ENCODE assay signal across 11 mouse cellular contexts in the genomic region with DNA sequence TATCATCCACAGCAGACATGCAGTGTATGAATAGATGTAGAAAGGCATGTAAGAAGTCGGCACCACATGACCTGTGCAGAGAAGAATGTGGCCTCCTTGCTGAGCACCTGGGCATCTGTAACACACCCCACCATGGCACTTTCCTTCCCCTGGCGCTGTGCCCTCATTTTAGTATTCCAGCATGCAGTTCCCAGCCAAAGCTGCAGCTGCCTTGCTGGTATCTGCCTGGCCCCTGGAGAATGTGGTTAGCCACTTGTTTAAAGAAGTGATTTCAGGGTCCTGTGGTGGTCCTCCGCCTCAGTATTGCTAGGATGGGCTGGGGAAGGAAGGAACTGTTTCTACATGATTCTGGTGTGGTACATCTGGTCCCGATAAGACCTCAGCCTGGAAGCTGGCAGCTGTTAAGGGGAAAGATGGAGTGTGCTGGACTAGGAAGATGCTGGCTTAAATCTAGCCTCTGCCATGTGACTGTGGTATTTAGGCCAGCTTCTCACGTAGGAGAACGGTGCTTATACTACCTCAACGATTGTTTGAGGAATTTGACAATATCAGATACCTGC. TPM values are rescaled to one million over a fixed set of nuclear protein-coding genes. Genes with fewer than 3 reads are reported as not detected.
DNase-seq lines count a peak whose midpoint lies in the region; ATAC-seq and TF ChIP-seq lines count a peak whose summit lies in the region.
"Had no signal": no experiment of that assay in that cellular context is flagged by ENCODE, and none has a peak within 500 bp of the region (broad histone marks: within the 10 kb centered on the region; RNA-seq: fewer than 3 reads in every experiment).

No protein-coding gene starts in this region.

- no peaks in the 10 kb centered on the region for H3K9me3 ChIP-seq in liver, embryonic 13.5 days (replicated peaks)
- no peaks in the 10 kb centered on the region for H3K9me3 ChIP-seq in liver, embryonic 11.5 days (ENCODE audit: control insufficient read depth, low read length)
- no peaks in the 10 kb centered on the region for H3K9me3 ChIP-seq in forebrain, embryonic 11.5 days (ENCODE audit: control insufficient read depth, low read length)
- H3K9me3 ChIP-seq: heart, embryonic 15.5 days had no signal

- no peak for TF ChIP-seq CTCF in thymus, adult 2 months (IDR thresholded peaks at IDR 0.05; ENCODE audit: borderline replicate concordance, control insufficient read depth, extremely low read depth, insufficient read depth, low read length, poor library complexity)

- no peak for TF ChIP-seq POLR2A in thymus, adult 2 months (IDR thresholded peaks at IDR 0.05; ENCODE audit: control insufficient read depth, extremely low read depth, insufficient read depth, low read length, poor library complexity)

- no peak overlapping the region for H3K4me2 ChIP-seq in liver, embryonic 13.5 days
- H3K4me2 ChIP-seq in liver, embryonic 11.5 days = no peak overlapping the region
- no peak overlapping the region for H3K4me2 ChIP-seq in forebrain, embryonic 11.5 days (ENCODE audit: low read depth, low read length, severe bottlenecking)

- no peak for DNase-seq in liver, embryonic 13.5 days
- DNase-seq in liver, embryonic 11.5 days (ENCODE audit: low spot score) = no peak
- no peak for DNase-seq in thymus, adult 2 months
- DNase-seq in thymus, postnatal 0 days (ENCODE audit: low spot score) = no peak
- DNase-seq in left cerebral cortex, adult 18-20 months (ENCODE audit: low spot score in 2 of 2) = no peak
- no peak for DNase-seq in forebrain, embryonic 11.5 days (ENCODE audit: low spot score)

- peaks cover 30% of the 10 kb centered on the region for H3K36me3 ChIP-seq in liver, embryonic 13.5 days
- peaks cover 15% of the 10 kb centered on the region; the same call in 1 of the 2 replicates for H3K36me3 ChIP-seq in liver, embryonic 11.5 days (ENCODE audit: control insufficient read depth, insufficient read depth, low read length)
- H3K36me3 ChIP-seq in thymus, adult 2 months (ENCODE audit: control insufficient read depth, insufficient read depth, low read length) = no peaks in the 10 kb centered on the region
- H3K36me3 ChIP-seq in forebrain, embryonic 11.5 days (ENCODE audit: control insufficient read depth, insufficient read depth, low read length) = no peaks in the 10 kb centered on the region; the same call in 1 of the 2 replicates

- H3K27me3 ChIP-seq in liver, embryonic 13.5 days = no peaks in the 10 kb centered on the region
- no peaks in the 10 kb centered on the region for H3K27me3 ChIP-seq in liver, embryonic 11.5 days (replicated peaks; ENCODE audit: control insufficient read depth, insufficient read depth, low read length)
- no peaks in the 10 kb centered on the region for H3K27me3 ChIP-seq in thymus, adult 2 months (ENCODE audit: control insufficient read depth, insufficient read depth, low read length)
- H3K27me3 ChIP-seq in forebrain, embryonic 11.5 days (ENCODE audit: control insufficient read depth, insufficient read depth, low read length) = peaks cover 5% of the 10 kb centered on the region; the same call in 1 of the 2 replicates
- H3K27me3 ChIP-seq: CH12.LX; heart, embryonic 15.5 days had no signal

- peaks cover 64% of the 10 kb centered on the region for H3K4me1 ChIP-seq in liver, embryonic 13.5 days (replicated peaks)
- H3K4me1 ChIP-seq in liver, embryonic 11.5 days (replicated peaks; ENCODE audit: control insufficient read depth, insufficient read depth, low read length) = peaks cover 49% of the 10 kb centered on the region
- peaks cover 52% of the 10 kb centered on the region for H3K4me1 ChIP-seq in thymus, adult 2 months (replicated peaks; ENCODE audit: control insufficient read depth, insufficient read depth, low read length)
- H3K4me1 ChIP-seq in forebrain, embryonic 11.5 days (replicated peaks; ENCODE audit: control insufficient read depth, insufficient read depth, low read length) = peaks cover 2% of the 10 kb centered on the region; the same call in 1 of the 2 replicates

- no peak overlapping the region for H3K9ac ChIP-seq in liver, embryonic 13.5 days
- H3K9ac ChIP-seq in liver, embryonic 11.5 days (ENCODE audit: low read depth, low read length) = no peak overlapping the region
- no peak overlapping the region for H3K9ac ChIP-seq in forebrain, embryonic 11.5 days (ENCODE audit: low read length)
- H3K9ac ChIP-seq: heart, embryonic 15.5 days had no signal

- no peak overlapping the region for H3K4me3 ChIP-seq in liver, embryonic 13.5 days (replicated peaks)
- no peak overlapping the region for H3K4me3 ChIP-seq in liver, embryonic 11.5 days (ENCODE audit: low read depth, low read length)
- no peak overlapping the region for H3K4me3 ChIP-seq in thymus, adult 2 months (ENCODE audit: control insufficient read depth, insufficient read depth, low read length)
- no peak overlapping the region for H3K4me3 ChIP-seq in forebrain, embryonic 11.5 days (ENCODE audit: low read depth, low read length)
- H3K4me3 ChIP-seq: erythroblast, embryonic 14.5 days; gastrocnemius, adult 2 months; heart, embryonic 15.5 days had no signal

- WGBS in liver, embryonic 13.5 days (ENCODE audit: insufficient replicate concordance) = 37% methylated on average over 7 of the region's 7 CpGs
- WGBS in liver, embryonic 11.5 days = 47% methylated on average over 7 of the region's 7 CpGs
- WGBS in thymus, adult 2 months = 47% methylated on average over 7 of the region's 7 CpGs
- 82% methylated on average over 7 of the region's 7 CpGs for WGBS in forebrain, embryonic 11.5 days

- peak overlapping the region; percentile 66; the same call in 1 of the 2 replicates for H3K27ac ChIP-seq in liver, embryonic 13.5 days
- no peak overlapping the region for H3K27ac ChIP-seq in liver, embryonic 11.5 days (ENCODE audit: low read depth, low read length)
- peak overlapping the region; percentile 68 for H3K27ac ChIP-seq in thymus, adult 2 months (ENCODE audit: control insufficient read depth, insufficient read depth, low read length)
- H3K27ac ChIP-seq in forebrain, embryonic 11.5 days (ENCODE audit: low read depth, low read length) = no peak overlapping the region

- ATAC-seq in liver, embryonic 13.5 days (ENCODE audit: low read depth) = no peak
- ATAC-seq in liver, embryonic 11.5 days (replicated peaks; ENCODE audit: low FRiP score) = no peak
- ATAC-seq in granulocyte monocyte progenitor cell, adult 5-6 weeks (replicated peaks; ENCODE audit: poor library complexity, severe bottlenecking) = 0 out of 2 replicates have a peak, but pooled peaks have one; percentile 16
- no peak for ATAC-seq in forebrain, embryonic 11.5 days (replicated peaks; ENCODE audit: low FRiP score)

RNA-seq across cellular contexts. Expression of a gene that starts 14.0 kb away (rescaled TPM):
- 19.9 and 21.5 TPM in 2 replicates for polyA plus RNA-seq in liver, embryonic 13.5 days (2015; fragmentation: Nextera tagmentation; extraction: Ambion mirVana)
- polyA plus RNA-seq in liver, embryonic 11.5 days (2014; fragmentation: Nextera tagmentation; extraction: Ambion mirVana) = 34.7 and 36.8 TPM in 2 replicates
- 11.9 and 14.6 TPM in 2 replicates for polyA plus RNA-seq in thymus, adult 2 months (2012; rRNA removed)
- 49.5 and 54.3 TPM in 2 replicates for polyA plus RNA-seq in thymus, postnatal 0 days (2015; fragmentation: Nextera tagmentation; extraction: Ambion mirVana)
- 27.1 and 50.2 TPM in 2 replicates for total RNA-seq in granulocyte monocyte progenitor cell, adult 5-6 weeks (2014; fragmentation: Nextera tagmentation)
- total RNA-seq in granulocyte monocyte progenitor cell, adult 5-6 weeks (2017) = 31.8 and 42.4 TPM in 2 replicates
- total RNA-seq in left cerebral cortex, adult 18-20 months (2021) = 10 to 100 TPM; 69.3 to 74.5 TPM
- 49.7 and 53.9 TPM in 2 replicates for polyA plus RNA-seq in forebrain, embryonic 11.5 days (2014; fragmentation: Nextera tagmentation; extraction: Ambion mirVana)

RNA-seq across cellular contexts. Expression of a gene that starts 14.1 kb away (rescaled TPM):
- polyA plus RNA-seq in liver, embryonic 13.5 days (2015; fragmentation: Nextera tagmentation; extraction: Ambion mirVana) = 6.7 and 7.1 TPM in 2 replicates
- 15.2 TPM in 2 replicates for polyA plus RNA-seq in liver, embryonic 11.5 days (2014; fragmentation: Nextera tagmentation; extraction: Ambion mirVana)
- 6.7 and 6.8 TPM in 2 replicates for polyA plus RNA-seq in thymus, adult 2 months (2012; rRNA removed)
- 5.1 and 5.7 TPM in 2 replicates for polyA plus RNA-seq in thymus, postnatal 0 days (2015; fragmentation: Nextera tagmentation; extraction: Ambion mirVana)
- 13.0 and 15.1 TPM in 2 replicates for total RNA-seq in granulocyte monocyte progenitor cell, adult 5-6 weeks (2014; fragmentation: Nextera tagmentation)
- 6.6 and 14.4 TPM in 2 replicates for total RNA-seq in granulocyte monocyte progenitor cell, adult 5-6 weeks (2017)
- total RNA-seq in left cerebral cortex, adult 18-20 months (2021) = 1 to 10 TPM; 9.4 to 9.6 TPM
- 22.6 and 24.0 TPM in 2 replicates for polyA plus RNA-seq in forebrain, embryonic 11.5 days (2014; fragmentation: Nextera tagmentation; extraction: Ambion mirVana)

Comparison
In these comparisons a context has a peak if more than half of its experiments do, and no peak if none do; other contexts are left out.
1. H3K27ac ChIP-seq: peak in liver, embryonic 13.5 days (single experiment) and thymus, adult 2 months (single experiment); none in liver, embryonic 11.5 days (single experiment) and forebrain, embryonic 11.5 days (single experiment).